Mouse (Mus musculus): Measurements from ENCODE around the gene Naa20. TPM values are rescaled to one million over a fixed set of nuclear protein-coding genes. Genes with fewer than 3 reads are reported as not detected.

Naa20 gene
- polyA plus RNA-seq, 1 experiment from 2014 or later: 126 TPM

DNA sequence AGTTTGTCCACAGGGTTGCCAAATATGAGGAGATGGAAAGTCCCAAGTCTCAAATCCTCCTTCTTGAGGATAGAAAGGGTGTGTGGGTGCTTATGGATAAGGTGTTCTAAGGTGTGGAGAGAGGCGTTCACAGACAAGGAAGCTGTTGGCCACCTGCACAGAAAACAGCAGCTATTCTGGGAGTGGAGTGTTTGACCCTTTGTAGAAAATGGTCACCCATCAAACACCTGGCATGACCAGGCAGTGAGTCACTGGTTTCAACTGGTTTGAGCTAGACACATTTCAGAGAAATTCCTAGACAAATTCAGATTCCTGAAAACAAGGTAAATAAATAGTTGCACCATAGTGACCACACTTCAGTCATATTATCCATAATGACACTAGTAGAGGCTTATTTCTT is 29.8 kb upstream of the Naa20 start:
- H3K27me3 ChIP-seq (replicated peaks): no peaks in the 10 kb centered on the region
- no peak overlapping the region for H3K27ac ChIP-seq
- no peak overlapping the region for H3K4me3 ChIP-seq
- H3K36me3 ChIP-seq: peaks cover 3% of the 10 kb centered on the region
- 86% methylated on average over 1 of the region's 1 CpGs for WGBS
- H3K4me1 ChIP-seq: no peaks in the 10 kb centered on the region
- no peaks in the 10 kb centered on the region for H3K9me3 ChIP-seq
- ATAC-seq (ENCODE audit: low FRiP score, low read depth): no peak
- H3K4me2 ChIP-seq (replicated peaks): no peak overlapping the region
- H3K9ac ChIP-seq: no peak overlapping the region

DNA sequence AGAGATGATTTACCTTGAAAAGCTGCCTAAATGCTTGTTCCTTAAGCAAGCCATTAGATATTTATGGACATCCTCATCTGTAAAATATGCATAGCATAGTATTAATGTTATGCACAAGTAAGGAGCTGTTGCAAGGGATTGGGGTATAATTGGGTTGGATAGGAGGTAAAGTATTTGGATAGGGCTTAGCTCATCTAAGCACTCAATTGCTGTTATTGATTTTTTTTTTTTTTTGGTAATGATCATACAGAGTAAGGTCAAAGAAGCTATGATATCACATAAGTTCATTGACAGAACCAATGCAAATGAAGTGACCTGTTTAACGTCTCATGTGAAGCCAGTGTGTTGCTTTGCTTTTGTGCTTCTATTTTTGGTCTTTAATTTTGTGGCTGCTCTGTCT is 27.9 kb upstream of the Naa20 start:
- no peaks in the 10 kb centered on the region for H3K27me3 ChIP-seq (replicated peaks)
- H3K27ac ChIP-seq: no peak overlapping the region
- no peak overlapping the region for H3K9ac ChIP-seq
- no peaks in the 10 kb centered on the region for H3K9me3 ChIP-seq
- ATAC-seq (ENCODE audit: low FRiP score, low read depth): no peak
- no peaks in the 10 kb centered on the region for H3K4me1 ChIP-seq
- H3K4me3 ChIP-seq: no peak overlapping the region
- peaks cover 3% of the 10 kb centered on the region for H3K36me3 ChIP-seq
- WGBS: 93% methylated on average over 1 of the region's 1 CpGs
- no peak overlapping the region for H3K4me2 ChIP-seq (replicated peaks)

DNA sequence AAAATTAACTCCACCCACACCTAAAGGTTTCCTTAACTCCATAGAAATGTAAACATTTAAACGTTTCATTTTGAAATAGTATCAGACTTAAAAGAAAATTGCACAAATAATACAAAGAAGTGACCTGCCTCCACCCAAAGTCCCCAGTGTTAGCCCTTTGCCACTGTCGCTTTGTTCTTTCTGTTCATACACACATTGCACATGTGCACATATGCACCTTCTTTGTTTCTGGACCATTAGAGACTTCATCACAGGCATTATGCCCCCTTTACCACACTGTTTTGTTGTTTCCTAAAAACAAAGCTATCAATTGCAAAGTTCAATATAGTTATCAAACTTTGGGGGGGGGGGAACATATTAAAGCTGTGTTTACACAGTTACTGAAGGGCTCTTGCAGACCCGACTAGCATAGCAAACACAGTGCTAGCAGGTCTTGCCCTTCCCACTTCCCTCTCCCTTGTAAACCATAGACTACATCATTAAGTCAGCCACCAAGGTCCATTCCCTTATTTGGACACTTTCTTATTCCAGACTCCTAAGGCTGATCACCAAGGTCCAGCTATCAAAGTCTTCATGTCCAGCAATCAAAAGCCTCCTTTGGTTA is 26.9 kb upstream of the Naa20 start:
- Histone ChIP-seq H3K4me1 (no peaks in the 10 kb centered on the region), H3K4me2 (replicated peaks) (no peak overlapping the region), H3K9me3 (no peaks in the 10 kb centered on the region), H3K4me3 (no peak overlapping the region), H3K36me3 (peaks cover 3% of the 10 kb centered on the region), H3K27me3 (replicated peaks) (no peaks in the 10 kb centered on the region), H3K27ac (no peak overlapping the region), H3K9ac (no peak overlapping the region)
- WGBS: 78% methylated on average over 3 of the region's 3 CpGs
- no peak for ATAC-seq (ENCODE audit: low FRiP score, low read depth)

DNA sequence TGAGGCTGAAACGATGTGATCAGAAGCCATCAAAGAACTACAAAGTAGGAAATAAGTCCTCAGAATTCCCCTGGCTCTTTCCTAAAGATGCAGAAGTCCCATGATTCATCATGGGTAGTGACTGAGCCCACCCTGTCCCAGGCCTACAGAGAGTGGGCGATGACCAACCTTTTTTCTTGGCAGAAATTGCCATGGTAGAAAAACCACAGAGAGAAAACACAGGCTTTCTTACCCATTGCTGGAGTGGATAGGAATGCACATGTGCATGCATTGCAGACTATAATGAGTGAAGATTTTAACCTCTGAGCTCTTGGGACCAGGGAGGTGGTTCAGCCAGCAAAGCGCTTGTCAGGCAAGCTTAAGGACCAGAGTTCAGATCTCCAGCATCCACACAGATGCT is 24.7 kb upstream of the Naa20 start:
- Histone ChIP-seq H3K4me2 (replicated peaks) (no peak overlapping the region), H3K27me3 (replicated peaks) (no peaks in the 10 kb centered on the region), H3K9ac (no peak overlapping the region), H3K9me3 (no peaks in the 10 kb centered on the region), H3K27ac (no peak overlapping the region), H3K4me3 (no peak overlapping the region), H3K36me3 (peaks cover 3% of the 10 kb centered on the region), H3K4me1 (0 out of 2 replicates have a peak, but pooled peaks cover 4% of the 10 kb centered on the region)
- ATAC-seq (ENCODE audit: low FRiP score, low read depth): no peak
- 97% methylated on average over 3 of the region's 3 CpGs for WGBS

DNA sequence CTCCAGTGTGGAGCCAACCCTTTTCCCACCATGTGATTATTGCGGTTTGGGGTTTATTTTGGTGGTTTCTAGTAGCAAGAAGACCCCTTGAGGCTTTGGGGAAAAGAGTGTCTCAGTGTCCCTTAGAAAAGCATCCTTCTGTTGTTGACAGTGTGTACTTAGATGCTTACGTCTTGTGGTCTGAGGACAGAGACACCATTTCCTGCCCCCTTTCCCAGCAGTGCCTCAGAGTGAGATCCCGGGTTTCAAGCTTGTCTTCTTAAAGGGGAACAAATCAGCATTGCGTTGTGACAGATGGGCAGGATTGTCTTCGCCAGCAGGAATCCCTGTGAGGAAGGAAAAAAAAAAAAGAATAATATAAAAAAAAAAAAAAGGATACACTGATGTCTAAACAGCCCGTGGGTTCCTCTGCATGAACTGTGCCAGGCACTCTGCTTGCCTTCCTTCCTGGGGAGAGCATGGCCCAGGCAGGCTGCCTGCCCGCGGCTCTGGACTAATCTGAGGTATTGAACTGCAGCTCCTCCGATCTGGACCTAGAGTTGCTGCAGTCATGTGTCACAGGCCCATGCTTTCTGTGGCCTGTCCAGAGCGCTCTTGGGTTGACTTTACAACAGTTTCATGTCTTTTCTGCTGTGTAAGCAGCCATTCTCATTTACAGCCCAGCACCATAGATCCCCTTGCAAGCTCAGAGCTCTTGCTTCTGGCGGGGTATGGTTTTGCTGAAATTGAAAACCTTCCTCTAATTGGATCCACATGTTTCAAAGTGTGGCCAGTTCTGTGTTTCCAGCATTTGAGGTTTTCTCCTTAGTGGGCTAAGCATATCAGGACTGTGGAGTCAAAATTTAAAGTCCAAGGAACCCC is 20.8 kb upstream of the Naa20 start:
- H3K27ac ChIP-seq: no peak overlapping the region
- H3K4me2 ChIP-seq (replicated peaks): no peak overlapping the region
- no peaks in the 10 kb centered on the region for H3K27me3 ChIP-seq (replicated peaks)
- WGBS: 68% methylated on average over 11 of the region's 11 CpGs
- H3K9ac ChIP-seq: no peak overlapping the region
- no peaks in the 10 kb centered on the region for H3K9me3 ChIP-seq
- H3K4me1 ChIP-seq: peaks cover 4% of the 10 kb centered on the region; the same call in 1 of the 2 replicates
- ATAC-seq (ENCODE audit: low FRiP score, low read depth): no peak
- H3K36me3 ChIP-seq: peaks cover 10% of the 10 kb centered on the region
- H3K4me3 ChIP-seq: no peak overlapping the region

DNA sequence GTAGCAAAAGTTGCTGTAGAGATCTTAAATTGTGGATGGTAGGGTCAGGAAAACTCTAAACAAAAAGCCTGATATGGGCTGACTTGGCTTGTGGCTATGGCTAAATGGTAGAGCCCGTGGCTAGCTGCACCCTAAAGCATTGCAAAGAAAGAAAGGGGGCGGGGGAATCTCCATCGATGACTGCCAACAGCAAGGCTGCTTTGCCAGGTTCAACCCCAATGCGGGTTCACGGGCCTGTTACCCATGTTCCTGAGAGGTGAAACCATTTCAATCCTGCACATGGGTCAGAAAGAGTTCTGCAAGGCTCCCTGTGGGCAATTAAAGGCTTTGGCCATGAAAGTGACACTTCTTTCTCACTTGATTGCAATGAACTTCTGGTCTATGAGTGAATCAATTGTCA is 20.0 kb upstream of the Naa20 start:
- Histone ChIP-seq H3K9me3 (no peaks in the 10 kb centered on the region), H3K27me3 (replicated peaks) (no peaks in the 10 kb centered on the region), H3K27ac (no peak overlapping the region), H3K4me1 (peaks cover 4% of the 10 kb centered on the region; the same call in 1 of the 2 replicates), H3K36me3 (peaks cover 7% of the 10 kb centered on the region), H3K9ac (no peak overlapping the region), H3K4me2 (replicated peaks) (no peak overlapping the region), H3K4me3 (no peak overlapping the region)
- 86% methylated on average over 5 of the region's 5 CpGs for WGBS
- ATAC-seq (ENCODE audit: low FRiP score, low read depth): no peak

DNA sequence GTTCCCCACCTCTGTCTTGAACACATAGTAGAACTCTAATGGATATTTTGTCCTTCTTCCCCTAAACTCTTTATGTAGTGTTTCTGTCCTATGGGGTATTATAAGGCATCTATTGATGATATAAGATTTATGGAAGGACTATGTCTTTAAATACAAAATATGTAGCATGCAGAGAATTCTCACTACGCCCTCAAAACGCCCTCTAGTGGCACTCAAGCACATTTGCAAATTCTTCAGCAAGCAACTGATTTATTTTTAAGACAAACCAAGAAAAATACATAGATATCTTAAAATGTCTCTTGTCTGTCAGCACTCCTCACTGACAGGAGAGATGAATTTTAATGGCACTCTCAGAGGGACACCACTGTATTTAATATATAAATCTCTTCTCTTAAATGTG is 19.5 kb upstream of the Naa20 start:
- Histone ChIP-seq H3K9ac (no peak overlapping the region), H3K4me2 (replicated peaks) (no peak overlapping the region), H3K36me3 (peaks cover 7% of the 10 kb centered on the region), H3K27ac (no peak overlapping the region), H3K27me3 (replicated peaks) (no peaks in the 10 kb centered on the region), H3K9me3 (no peaks in the 10 kb centered on the region), H3K4me1 (peaks cover 4% of the 10 kb centered on the region; the same call in 1 of the 2 replicates), H3K4me3 (no peak overlapping the region)
- no peak for ATAC-seq (ENCODE audit: low FRiP score, low read depth)
- WGBS: 35% methylated on average over 2 of the region's 2 CpGs

DNA sequence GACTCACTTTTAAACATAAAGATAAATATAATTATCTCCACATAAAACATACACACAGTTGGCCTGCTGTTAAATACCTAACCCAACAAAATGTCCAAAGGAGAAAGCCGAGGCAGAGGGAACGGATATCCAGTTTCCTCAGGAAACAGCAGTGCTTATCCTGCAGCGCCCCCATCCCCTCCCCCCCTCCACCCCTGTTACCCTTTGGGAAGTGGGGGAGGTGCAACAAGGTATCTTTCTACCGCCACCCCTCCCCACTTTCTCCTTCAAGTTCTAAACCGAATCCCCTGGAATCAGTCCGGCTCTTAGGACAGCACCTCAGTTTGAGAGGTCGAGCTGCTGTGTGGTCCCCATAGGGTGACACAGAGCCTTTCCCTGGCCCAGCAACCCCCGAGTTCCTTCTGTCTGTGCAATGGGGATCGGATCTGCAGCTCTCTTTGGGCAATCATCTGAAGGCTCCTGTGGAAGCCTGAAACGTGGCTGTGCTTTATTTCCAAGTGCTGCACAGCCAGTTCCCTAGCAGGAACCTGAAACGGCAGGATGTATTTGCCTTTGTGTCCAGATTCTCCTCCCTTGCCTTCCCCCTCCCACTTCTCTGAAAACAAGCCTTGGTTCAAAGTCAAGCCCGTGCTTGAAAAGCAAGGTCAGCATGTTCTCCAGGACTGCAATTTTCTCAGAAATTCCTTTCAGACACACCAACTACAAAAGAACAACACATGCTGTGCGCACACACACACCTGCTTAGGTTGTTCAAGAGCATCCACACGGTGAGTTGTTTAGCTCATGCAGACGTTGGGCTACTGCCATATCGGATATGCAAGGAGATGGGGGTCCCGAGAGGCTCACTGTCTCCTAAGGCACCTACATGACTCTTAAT is 17.6 kb upstream of the Naa20 start:
- Histone ChIP-seq H3K4me2 (replicated peaks) (no peak overlapping the region), H3K36me3 (peaks cover 7% of the 10 kb centered on the region), H3K27ac (no peak overlapping the region), H3K4me1 (peaks cover 6% of the 10 kb centered on the region; the same call in 1 of the 2 replicates), H3K27me3 (replicated peaks) (no peaks in the 10 kb centered on the region), H3K4me3 (no peak overlapping the region), H3K9me3 (no peaks in the 10 kb centered on the region), H3K9ac (no peak overlapping the region)
- no peak for ATAC-seq (ENCODE audit: low FRiP score, low read depth)
- 57% methylated on average over 17 of the region's 17 CpGs for WGBS

DNA sequence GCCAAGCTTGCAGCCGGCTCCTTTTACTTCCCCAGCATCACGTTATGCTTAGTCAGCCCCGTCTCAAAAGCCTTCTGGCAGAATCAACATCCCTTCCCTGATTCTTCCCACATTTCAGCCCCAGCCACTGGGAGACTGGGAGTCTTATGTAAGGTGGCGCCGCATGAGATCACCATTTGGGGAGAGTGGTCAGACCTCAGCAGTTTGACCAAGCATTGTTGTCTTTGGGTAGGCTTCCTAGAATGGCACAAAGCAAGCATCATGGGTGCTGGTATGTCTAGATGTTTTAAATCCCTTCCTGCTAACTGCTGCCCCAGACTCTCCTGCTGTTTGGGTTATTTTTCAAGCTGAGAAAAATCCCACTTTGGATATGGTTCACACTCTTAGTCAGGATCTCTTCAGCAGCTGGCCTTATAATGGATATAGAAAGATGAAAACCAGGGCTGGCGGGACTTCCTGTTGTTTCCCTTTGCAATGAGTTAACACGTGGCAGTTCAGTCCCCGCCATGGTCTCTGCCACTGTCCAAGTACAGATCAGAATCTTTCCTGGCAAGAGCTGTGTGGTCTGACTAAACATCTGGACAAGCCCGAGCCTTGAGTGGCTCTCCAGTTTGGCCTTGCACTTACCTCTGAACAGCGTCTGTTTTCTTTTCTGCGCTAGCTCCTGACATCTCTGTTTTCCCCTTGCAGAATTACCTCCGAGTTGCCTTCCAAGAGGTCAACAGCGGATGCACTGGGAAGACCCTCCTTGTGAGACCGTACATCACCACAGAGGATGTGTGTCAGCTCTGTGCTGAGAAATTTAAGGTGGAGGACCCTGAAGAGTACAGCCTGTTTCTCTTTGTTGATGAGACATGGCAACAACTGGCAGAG is 16.8 kb upstream of the Naa20 start:
- H3K27me3 ChIP-seq (replicated peaks): no peaks in the 10 kb centered on the region
- WGBS: 76% methylated on average over 14 of the region's 14 CpGs
- no peak overlapping the region for H3K27ac ChIP-seq
- H3K4me2 ChIP-seq (replicated peaks): no peak overlapping the region
- H3K36me3 ChIP-seq: peaks cover 7% of the 10 kb centered on the region
- H3K4me3 ChIP-seq: no peak overlapping the region
- no peak overlapping the region for H3K9ac ChIP-seq
- peaks cover 6% of the 10 kb centered on the region; the same call in 1 of the 2 replicates for H3K4me1 ChIP-seq
- no peaks in the 10 kb centered on the region for H3K9me3 ChIP-seq
- no peak for ATAC-seq (ENCODE audit: low FRiP score, low read depth)

DNA sequence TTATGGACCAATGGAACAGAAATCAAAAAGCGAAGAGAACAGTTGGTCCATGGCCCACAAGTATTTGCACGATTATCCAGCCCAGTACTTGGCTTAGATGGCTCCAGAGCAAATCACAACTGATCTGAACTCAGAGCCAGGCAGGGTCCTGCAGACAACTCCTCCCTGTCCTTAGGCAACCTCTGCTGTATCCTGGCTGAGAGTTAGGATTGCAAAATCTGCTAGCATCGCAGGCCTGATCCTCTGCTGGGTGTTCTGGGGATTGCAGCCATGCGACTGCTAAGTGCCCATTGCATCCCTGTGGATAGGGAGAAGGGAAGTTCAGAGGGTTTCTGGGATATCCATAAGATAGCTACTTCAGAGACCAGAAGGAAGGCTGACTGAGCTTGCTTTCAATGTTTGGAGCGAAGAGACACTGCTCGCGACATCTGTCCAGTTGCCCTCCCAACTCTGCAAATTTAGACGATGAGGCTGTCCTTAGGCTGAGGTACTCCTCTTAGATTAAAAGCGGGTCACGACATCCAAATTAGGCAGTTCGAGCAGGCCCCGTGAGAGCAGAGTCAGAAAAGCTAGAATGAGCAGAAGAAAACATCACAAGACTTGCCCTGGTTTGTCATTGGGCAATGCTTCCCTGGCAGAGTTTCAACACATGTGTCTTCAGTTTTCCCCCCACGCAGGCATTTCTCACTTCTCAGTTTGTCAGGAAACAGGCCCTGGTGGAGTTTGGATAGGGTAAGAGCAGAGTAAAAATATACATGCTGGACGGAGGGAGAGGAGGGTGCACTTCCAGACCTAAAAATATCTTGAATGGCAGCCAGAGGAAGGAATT is 13.7 kb upstream of the Naa20 start:
- ATAC-seq (ENCODE audit: low FRiP score, low read depth): no peak; the same call in 1 of the 2 replicates
- peaks cover 2% of the 10 kb centered on the region; the same call in 1 of the 2 replicates for H3K4me1 ChIP-seq
- H3K9ac ChIP-seq: no peak overlapping the region
- no peaks in the 10 kb centered on the region for H3K9me3 ChIP-seq
- H3K36me3 ChIP-seq: peaks cover 7% of the 10 kb centered on the region
- no peak overlapping the region for H3K27ac ChIP-seq
- no peak overlapping the region for H3K4me2 ChIP-seq (replicated peaks)
- H3K4me3 ChIP-seq: no peak overlapping the region
- WGBS: 76% methylated on average over 14 of the region's 14 CpGs
- no peaks in the 10 kb centered on the region for H3K27me3 ChIP-seq (replicated peaks)

Data from neural tube, embryonic 12.5 days (tissue).